Mouse (Mus musculus): ENCODE results near the gene Lrrc8c. TPM values are rescaled to one million over a fixed set of nuclear protein-coding genes. Genes with fewer than 3 reads are reported as not detected.

Lrrc8c gene
- polyA plus RNA-seq, 1 experiment from 2014 or later = 30.4 TPM

DNA sequence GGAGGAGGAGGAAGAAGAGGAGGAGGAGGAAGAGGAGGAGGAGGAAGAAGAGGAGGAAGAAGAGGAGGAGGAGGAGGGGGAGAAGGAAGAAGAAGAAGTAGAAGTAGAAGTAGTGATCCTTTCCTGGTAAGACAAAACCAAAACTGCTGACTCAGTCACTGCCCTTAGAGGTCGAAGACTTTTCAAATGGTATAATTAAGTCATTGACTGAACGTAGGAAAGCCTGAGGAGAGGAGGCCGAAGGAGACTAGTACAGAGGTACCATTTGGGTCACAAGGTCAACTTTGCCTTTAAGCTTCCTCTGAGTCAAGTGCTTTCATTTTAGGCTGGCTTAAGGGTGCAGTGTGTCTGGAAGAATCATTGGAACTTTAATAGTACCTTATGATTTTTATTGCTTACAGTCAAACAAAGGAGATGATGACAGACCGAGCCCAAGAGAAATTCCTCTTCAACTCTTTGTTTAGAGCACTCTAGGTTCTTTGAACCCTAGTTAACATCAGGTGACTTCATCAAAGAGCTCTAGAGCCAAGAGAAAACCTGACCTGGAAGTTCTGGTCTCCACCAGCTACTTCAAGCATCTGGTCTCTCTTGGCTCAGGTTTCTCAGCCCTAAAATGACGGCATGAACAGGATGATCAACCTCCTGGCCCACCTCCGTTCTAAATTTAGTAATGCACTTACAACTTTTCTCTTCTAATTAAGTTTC, 49.0 kb downstream of the Lrrc8c start:
- Histone ChIP-seq H3K9me3 (ENCODE audit: control insufficient read depth, low read length) (no peaks in the 10 kb centered on the region), H3K36me3 (ENCODE audit: control insufficient read depth, insufficient read depth, low read length) (no peaks in the 10 kb centered on the region), H3K4me1 (replicated peaks; ENCODE audit: control insufficient read depth, insufficient read depth, low read length) (peaks cover 33% of the 10 kb centered on the region), H3K27me3 (replicated peaks; ENCODE audit: control insufficient read depth, insufficient read depth, low read length) (no peaks in the 10 kb centered on the region), H3K4me3 (ENCODE audit: low read depth, low read length) (no peak overlapping the region), H3K27ac (ENCODE audit: low read depth, low read length) (no peak overlapping the region), H3K4me2 (no peak overlapping the region), H3K9ac (ENCODE audit: low read depth, low read length) (no peak overlapping the region)
- ATAC-seq (replicated peaks; ENCODE audit: low FRiP score) = no peak
- WGBS = 84% methylated on average over 6 of the region's 6 CpGs
- DNase-seq (ENCODE audit: low spot score) = no peak

DNA sequence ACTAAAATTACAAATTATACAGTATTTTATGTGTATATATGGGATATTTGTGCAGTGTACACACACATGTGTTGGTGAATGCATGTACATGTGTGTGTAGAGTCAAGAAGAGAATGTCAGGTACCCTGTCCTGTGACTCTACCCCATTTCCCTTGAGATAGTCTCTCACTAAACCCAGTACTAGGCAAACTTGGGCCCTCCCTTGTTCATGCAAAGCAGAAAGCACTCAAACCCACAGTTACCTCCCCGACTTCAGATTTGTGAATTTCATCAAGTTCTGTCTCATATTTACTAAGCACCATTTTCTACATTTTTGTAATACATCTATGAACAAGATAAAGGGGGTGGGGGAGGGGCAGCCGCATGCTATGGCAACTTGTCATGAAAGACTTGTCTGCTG, 50.0 kb downstream of the Lrrc8c start:
- H3K27ac ChIP-seq (ENCODE audit: low read depth, low read length) = no peak overlapping the region
- no peak overlapping the region for H3K9ac ChIP-seq (ENCODE audit: low read depth, low read length)
- no peaks in the 10 kb centered on the region for H3K9me3 ChIP-seq (ENCODE audit: control insufficient read depth, low read length)
- WGBS = 90% methylated on average over 2 of the region's 2 CpGs
- no peaks in the 10 kb centered on the region for H3K27me3 ChIP-seq (replicated peaks; ENCODE audit: control insufficient read depth, insufficient read depth, low read length)
- H3K4me3 ChIP-seq (ENCODE audit: low read depth, low read length) = no peak overlapping the region
- no peaks in the 10 kb centered on the region for H3K36me3 ChIP-seq (ENCODE audit: control insufficient read depth, insufficient read depth, low read length)
- H3K4me1 ChIP-seq (replicated peaks; ENCODE audit: control insufficient read depth, insufficient read depth, low read length) = peaks cover 33% of the 10 kb centered on the region
- no peak for DNase-seq (ENCODE audit: low spot score)
- no peak overlapping the region for H3K4me2 ChIP-seq
- no peak for ATAC-seq (replicated peaks; ENCODE audit: low FRiP score)

DNA sequence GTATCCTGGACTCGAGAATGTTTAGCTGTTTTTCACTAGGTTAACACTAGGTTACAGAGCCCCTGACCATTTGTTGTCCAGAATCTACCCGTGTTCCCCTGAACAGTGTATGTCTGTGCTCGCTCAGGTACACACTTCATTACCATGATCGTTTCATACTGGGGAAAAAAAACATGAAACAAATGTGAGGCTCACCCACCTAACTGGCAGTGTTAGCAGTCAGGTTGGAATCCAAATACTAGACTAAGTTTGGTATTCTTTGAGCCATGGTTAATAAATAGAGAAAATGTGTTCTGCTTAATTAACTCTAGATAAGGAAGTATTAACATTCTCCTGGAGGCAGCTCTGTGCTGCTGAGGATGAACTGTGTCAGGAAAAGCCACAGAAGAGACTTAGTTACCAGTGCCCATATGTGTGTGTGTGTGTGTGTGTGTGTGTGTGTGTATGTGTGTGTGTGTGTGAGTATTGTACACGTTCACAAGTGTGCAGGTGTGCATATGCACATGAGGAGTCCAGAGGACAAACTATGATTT, 53.0 kb downstream of the Lrrc8c start:
- no peak overlapping the region for H3K27ac ChIP-seq (ENCODE audit: low read depth, low read length)
- no peak for DNase-seq (ENCODE audit: low spot score)
- WGBS = 80% methylated on average over 5 of the region's 5 CpGs
- H3K9me3 ChIP-seq (ENCODE audit: control insufficient read depth, low read length) = no peaks in the 10 kb centered on the region
- H3K36me3 ChIP-seq (ENCODE audit: control insufficient read depth, insufficient read depth, low read length) = no peaks in the 10 kb centered on the region
- H3K4me3 ChIP-seq (ENCODE audit: low read depth, low read length) = no peak overlapping the region
- no peak overlapping the region for H3K4me2 ChIP-seq
- peaks cover 26% of the 10 kb centered on the region for H3K4me1 ChIP-seq (replicated peaks; ENCODE audit: control insufficient read depth, insufficient read depth, low read length)
- ATAC-seq (replicated peaks; ENCODE audit: low FRiP score) = no peak
- H3K9ac ChIP-seq (ENCODE audit: low read depth, low read length) = no peak overlapping the region
- no peaks in the 10 kb centered on the region for H3K27me3 ChIP-seq (replicated peaks; ENCODE audit: control insufficient read depth, insufficient read depth, low read length)

DNA sequence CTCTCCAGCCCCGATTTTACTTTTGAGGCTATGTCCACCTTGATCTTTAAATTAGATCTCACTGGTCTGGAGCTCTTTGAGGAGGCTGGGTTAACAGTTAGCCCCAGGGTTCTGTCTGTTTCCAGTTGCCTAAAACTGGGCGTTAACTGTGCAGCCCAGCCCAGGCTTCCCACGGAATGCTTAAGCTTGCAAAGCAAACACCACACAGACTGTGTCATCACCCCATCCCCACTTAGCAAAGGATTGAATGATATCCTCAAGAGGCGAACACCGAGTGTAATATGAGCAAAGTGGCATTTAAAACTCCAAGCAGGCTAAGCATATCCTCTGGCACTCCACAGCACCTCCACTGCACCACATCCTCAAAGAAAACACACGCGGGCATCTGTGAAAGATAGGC, 53.7 kb downstream of the Lrrc8c start:
- no peak overlapping the region for H3K27ac ChIP-seq (ENCODE audit: low read depth, low read length)
- WGBS = 76% methylated on average over 7 of the region's 7 CpGs

DNA sequence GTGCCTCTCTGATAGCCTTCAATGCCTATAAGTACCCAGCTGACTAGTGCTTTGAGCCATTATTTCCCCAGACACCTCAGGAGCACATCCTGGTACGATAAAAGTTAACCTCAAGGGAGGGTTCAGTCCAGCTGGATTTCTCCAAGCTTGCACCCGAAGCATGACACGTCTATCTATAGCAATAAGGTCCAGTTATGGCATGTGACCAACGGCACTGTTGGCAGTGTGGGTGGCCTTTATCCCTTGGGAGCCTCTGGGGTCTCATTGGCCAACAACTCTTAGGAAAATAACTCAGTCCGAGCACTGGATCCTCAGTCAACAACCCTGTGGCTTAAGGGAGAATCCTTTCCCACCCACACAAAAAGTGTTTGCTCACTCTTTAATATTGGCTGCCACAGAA, 55.6 kb downstream of the Lrrc8c start:
- DNase-seq (ENCODE audit: low spot score) (no peak), ATAC-seq (replicated peaks; ENCODE audit: low FRiP score) (no peak)
- H3K4me2 ChIP-seq = no peak overlapping the region
- no peak overlapping the region for H3K4me3 ChIP-seq (ENCODE audit: low read depth, low read length)
- H3K36me3 ChIP-seq (ENCODE audit: control insufficient read depth, insufficient read depth, low read length) = no peaks in the 10 kb centered on the region
- H3K27ac ChIP-seq (ENCODE audit: low read depth, low read length) = peak overlapping the region; percentile 28; the same call in 1 of the 2 replicates
- H3K9ac ChIP-seq (ENCODE audit: low read depth, low read length) = no peak overlapping the region
- H3K27me3 ChIP-seq (replicated peaks; ENCODE audit: control insufficient read depth, insufficient read depth, low read length) = no peaks in the 10 kb centered on the region
- H3K9me3 ChIP-seq (ENCODE audit: control insufficient read depth, low read length) = no peaks in the 10 kb centered on the region
- WGBS = 90% methylated on average over 5 of the region's 5 CpGs
- H3K4me1 ChIP-seq (replicated peaks; ENCODE audit: control insufficient read depth, insufficient read depth, low read length) = peaks cover 23% of the 10 kb centered on the region

More for the DNA sequence above, 53.7 kb downstream of the Lrrc8c start:
- H3K9me3 ChIP-seq (ENCODE audit: control insufficient read depth, low read length) = no peaks in the 10 kb centered on the region
- ATAC-seq (replicated peaks; ENCODE audit: low FRiP score) (no peak), DNase-seq (ENCODE audit: low spot score) (no peak)
- H3K27me3 ChIP-seq (replicated peaks; ENCODE audit: control insufficient read depth, insufficient read depth, low read length) = no peaks in the 10 kb centered on the region
- peaks cover 28% of the 10 kb centered on the region for H3K4me1 ChIP-seq (replicated peaks; ENCODE audit: control insufficient read depth, insufficient read depth, low read length)
- H3K4me2 ChIP-seq = no peak overlapping the region
- no peak overlapping the region for H3K9ac ChIP-seq (ENCODE audit: low read depth, low read length)
- no peak overlapping the region for H3K4me3 ChIP-seq (ENCODE audit: low read depth, low read length)
- H3K36me3 ChIP-seq (ENCODE audit: control insufficient read depth, insufficient read depth, low read length) = no peaks in the 10 kb centered on the region

DNA sequence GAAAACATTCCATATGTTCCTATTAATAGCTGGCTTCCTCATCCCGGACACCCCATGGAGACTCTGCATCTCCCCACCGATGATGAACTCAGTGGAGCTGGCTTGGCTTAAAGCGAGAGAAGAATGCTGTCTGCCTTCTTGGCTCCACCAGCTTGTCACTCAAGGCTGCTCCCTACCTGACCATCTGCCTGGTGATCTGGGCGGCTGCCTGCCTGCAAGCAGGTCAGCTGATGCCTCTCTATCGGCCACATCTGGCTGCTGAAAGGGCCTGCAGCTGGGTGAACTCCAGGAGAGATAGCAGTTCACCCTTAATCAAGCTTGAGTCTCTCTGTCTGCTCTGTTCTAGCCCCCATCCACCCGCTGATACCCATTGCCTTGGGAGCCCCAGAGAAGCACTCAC, 56.7 kb downstream of the Lrrc8c start:
- Histone ChIP-seq H3K9me3 (ENCODE audit: control insufficient read depth, low read length) (no peaks in the 10 kb centered on the region), H3K4me3 (ENCODE audit: low read depth, low read length) (no peak overlapping the region), H3K27ac (ENCODE audit: low read depth, low read length) (peak overlapping the region; percentile 28; the same call in 1 of the 2 replicates), H3K36me3 (ENCODE audit: control insufficient read depth, insufficient read depth, low read length) (no peaks in the 10 kb centered on the region), H3K27me3 (replicated peaks; ENCODE audit: control insufficient read depth, insufficient read depth, low read length) (no peaks in the 10 kb centered on the region), H3K4me1 (replicated peaks; ENCODE audit: control insufficient read depth, insufficient read depth, low read length) (peaks cover 31% of the 10 kb centered on the region), H3K9ac (ENCODE audit: low read depth, low read length) (peak overlapping the region; percentile 7; the same call in 1 of the 2 replicates), H3K4me2 (peak overlapping the region; percentile 22; the same call in 1 of the 2 replicates)
- DNase-seq (ENCODE audit: low spot score) = peak; percentile 49
- 58% methylated on average over 6 of the region's 6 CpGs for WGBS
- ATAC-seq (replicated peaks; ENCODE audit: low FRiP score) = peak; percentile 96

DNA sequence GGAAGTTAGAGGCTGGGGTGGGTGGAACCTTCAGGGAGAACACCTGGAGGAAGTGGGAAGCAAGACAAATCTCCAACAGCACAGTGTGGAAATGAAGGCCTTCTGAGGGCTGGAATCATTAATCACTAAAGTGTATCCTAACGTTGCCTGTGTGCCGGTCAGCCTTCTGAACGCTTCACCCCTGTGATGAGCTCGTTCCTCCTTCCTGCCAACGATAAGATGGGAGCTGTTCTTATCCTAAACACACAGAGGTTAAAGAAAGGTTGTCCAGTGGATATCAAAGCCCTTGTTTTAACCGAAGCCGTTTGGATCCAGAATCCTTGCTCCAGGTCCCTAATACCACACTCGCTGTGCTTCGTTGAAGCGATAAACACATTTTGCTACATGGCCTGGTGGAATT, 61.7 kb downstream of the Lrrc8c start:
- no peak for DNase-seq (ENCODE audit: low spot score)
- no peaks in the 10 kb centered on the region for H3K9me3 ChIP-seq (ENCODE audit: control insufficient read depth, low read length)
- H3K4me3 ChIP-seq (ENCODE audit: low read depth, low read length) = no peak overlapping the region
- H3K27ac ChIP-seq (ENCODE audit: low read depth, low read length) = no peak overlapping the region
- H3K4me1 ChIP-seq (replicated peaks; ENCODE audit: control insufficient read depth, insufficient read depth, low read length) = peaks cover 33% of the 10 kb centered on the region
- no peak for ATAC-seq (replicated peaks; ENCODE audit: low FRiP score)
- no peaks in the 10 kb centered on the region for H3K27me3 ChIP-seq (replicated peaks; ENCODE audit: control insufficient read depth, insufficient read depth, low read length)
- no peak overlapping the region for H3K9ac ChIP-seq (ENCODE audit: low read depth, low read length)
- 57% methylated on average over 10 of the region's 10 CpGs for WGBS
- H3K36me3 ChIP-seq (ENCODE audit: control insufficient read depth, insufficient read depth, low read length) = no peaks in the 10 kb centered on the region
- no peak overlapping the region for H3K4me2 ChIP-seq

DNA sequence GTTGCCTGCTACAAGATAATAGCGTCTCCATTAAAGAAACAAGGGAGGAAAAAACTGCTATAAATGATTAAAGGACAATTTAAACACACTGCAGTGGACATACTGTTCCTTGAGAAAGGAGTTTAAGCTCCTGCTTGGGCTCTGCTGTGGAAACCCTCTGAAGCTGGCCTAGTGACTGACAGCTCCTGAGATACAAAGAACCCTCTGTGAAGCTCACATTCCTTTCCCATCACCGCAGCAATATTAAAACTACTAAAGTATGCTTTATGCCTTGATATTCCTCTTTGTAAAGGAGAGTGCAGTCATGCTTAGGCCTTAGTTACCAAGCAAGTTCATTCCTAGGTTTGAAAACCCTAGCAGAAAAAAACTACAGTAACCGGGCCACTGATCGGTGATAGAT, 66.7 kb downstream of the Lrrc8c start:
- no peak for DNase-seq (ENCODE audit: low spot score)
- H3K27ac ChIP-seq (ENCODE audit: low read depth, low read length) = no peak overlapping the region
- ATAC-seq (replicated peaks; ENCODE audit: low FRiP score) = no peak
- H3K4me3 ChIP-seq (ENCODE audit: low read depth, low read length) = no peak overlapping the region
- 0 out of 2 replicates have a peak, but pooled peaks cover 2% of the 10 kb centered on the region for H3K36me3 ChIP-seq (ENCODE audit: control insufficient read depth, insufficient read depth, low read length)
- H3K4me1 ChIP-seq (replicated peaks; ENCODE audit: control insufficient read depth, insufficient read depth, low read length) = peaks cover 13% of the 10 kb centered on the region
- WGBS = 87% methylated on average over 4 of the region's 4 CpGs
- no peak overlapping the region for H3K4me2 ChIP-seq
- H3K27me3 ChIP-seq (replicated peaks; ENCODE audit: control insufficient read depth, insufficient read depth, low read length) = no peaks in the 10 kb centered on the region
- H3K9me3 ChIP-seq (ENCODE audit: control insufficient read depth, low read length) = no peaks in the 10 kb centered on the region
- H3K9ac ChIP-seq (ENCODE audit: low read depth, low read length) = no peak overlapping the region

DNA sequence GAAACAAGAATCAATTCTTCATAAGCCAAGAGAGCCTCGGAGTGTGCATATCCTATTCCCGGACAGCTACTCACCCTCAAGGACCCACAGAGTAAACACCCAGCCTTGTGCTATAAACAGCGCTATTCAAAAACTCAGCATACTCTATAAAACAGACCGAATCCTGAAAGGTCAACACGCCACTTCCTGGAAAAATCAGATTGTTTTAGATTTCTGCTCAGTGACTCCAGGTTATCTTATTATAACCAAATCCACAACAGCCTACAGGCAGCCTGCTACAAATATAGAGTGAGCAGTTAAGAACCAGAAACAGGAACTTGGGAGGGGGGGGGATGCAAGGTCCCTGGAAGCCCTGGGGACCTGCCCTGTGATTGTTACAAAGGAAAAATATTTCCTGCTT, 67.5 kb downstream of the Lrrc8c start:
- Histone ChIP-seq H3K36me3 (ENCODE audit: control insufficient read depth, insufficient read depth, low read length) (0 out of 2 replicates have a peak, but pooled peaks cover 2% of the 10 kb centered on the region), H3K4me3 (ENCODE audit: low read depth, low read length) (no peak overlapping the region), H3K4me2 (no peak overlapping the region), H3K4me1 (replicated peaks; ENCODE audit: control insufficient read depth, insufficient read depth, low read length) (peaks cover 12% of the 10 kb centered on the region), H3K27me3 (replicated peaks; ENCODE audit: control insufficient read depth, insufficient read depth, low read length) (no peaks in the 10 kb centered on the region), H3K9ac (ENCODE audit: low read depth, low read length) (no peak overlapping the region), H3K27ac (ENCODE audit: low read depth, low read length) (no peak overlapping the region), H3K9me3 (ENCODE audit: control insufficient read depth, low read length) (no peaks in the 10 kb centered on the region)
- DNase-seq (ENCODE audit: low spot score) = no peak
- ATAC-seq (replicated peaks; ENCODE audit: low FRiP score) = no peak
- WGBS = 69% methylated on average over 5 of the region's 5 CpGs
